ENCODE assay signal across 9 mouse cellular contexts in genomic region chr11:20794913-20795254, GRCm38 (mm10). TPM values are rescaled to one million over a fixed set of nuclear protein-coding genes. Genes with fewer than 3 reads are reported as not detected.
DNase-seq lines count a peak whose midpoint lies in the region; ATAC-seq and TF ChIP-seq lines count a peak whose summit lies in the region.
"Had no signal": no experiment of that assay in that cellular context is flagged by ENCODE, and none has a peak within 500 bp of the region (broad histone marks: within the 10 kb centered on the region; RNA-seq: fewer than 3 reads in every experiment).

No protein-coding gene starts in this region.

- H3K27ac ChIP-seq in forebrain, embryonic 11.5 days (ENCODE audit: low read depth, low read length) = no peak overlapping the region
- no peak overlapping the region for H3K27ac ChIP-seq in forebrain, embryonic 10.5 days
- H3K27ac ChIP-seq in lung, embryonic 14.5 days (ENCODE audit: low read depth) = no peak overlapping the region
- H3K27ac ChIP-seq in neural tube, embryonic 12.5 days = no peak overlapping the region

- 53% methylated on average over 11 of the region's 11 CpGs for WGBS in forebrain, embryonic 11.5 days
- WGBS in forebrain, embryonic 10.5 days = 60% methylated on average over 11 of the region's 11 CpGs
- 43% methylated on average over 11 of the region's 11 CpGs for WGBS in lung, embryonic 14.5 days
- 55% methylated on average over 11 of the region's 11 CpGs for WGBS in neural tube, embryonic 12.5 days

- no peak overlapping the region for H3K4me3 ChIP-seq in forebrain, embryonic 11.5 days (ENCODE audit: low read depth, low read length)
- H3K4me3 ChIP-seq in forebrain, embryonic 10.5 days = no peak overlapping the region
- no peak overlapping the region for H3K4me3 ChIP-seq in lung, embryonic 14.5 days (ENCODE audit: low read depth, low read length)
- H3K4me3 ChIP-seq in neural tube, embryonic 12.5 days = no peak overlapping the region
- H3K4me3 ChIP-seq: myocyte had no signal

- no peaks in the 10 kb centered on the region for H3K4me1 ChIP-seq in forebrain, embryonic 11.5 days (replicated peaks; ENCODE audit: control insufficient read depth, insufficient read depth, low read length)
- peaks cover 15% of the 10 kb centered on the region for H3K4me1 ChIP-seq in forebrain, embryonic 10.5 days
- no peaks in the 10 kb centered on the region for H3K4me1 ChIP-seq in lung, embryonic 14.5 days (ENCODE audit: insufficient read depth)
- 0 out of 2 replicates have a peak, but pooled peaks cover 3% of the 10 kb centered on the region for H3K4me1 ChIP-seq in neural tube, embryonic 12.5 days

- H3K4me2 ChIP-seq in forebrain, embryonic 11.5 days (ENCODE audit: low read depth, low read length, severe bottlenecking) = no peak overlapping the region
- peak overlapping the region; percentile 39 for H3K4me2 ChIP-seq in lung, embryonic 14.5 days
- no peak overlapping the region for H3K4me2 ChIP-seq in neural tube, embryonic 12.5 days (replicated peaks)

- H3K9ac ChIP-seq in forebrain, embryonic 11.5 days (ENCODE audit: low read length) = no peak overlapping the region
- no peak overlapping the region for H3K9ac ChIP-seq in lung, embryonic 14.5 days
- no peak overlapping the region for H3K9ac ChIP-seq in neural tube, embryonic 12.5 days

- H3K27me3 ChIP-seq in forebrain, embryonic 11.5 days (ENCODE audit: control insufficient read depth, insufficient read depth, low read length) = no peaks in the 10 kb centered on the region
- H3K27me3 ChIP-seq in forebrain, embryonic 10.5 days (ENCODE audit: poor library complexity, severe bottlenecking) = no peaks in the 10 kb centered on the region
- no peaks in the 10 kb centered on the region for H3K27me3 ChIP-seq in lung, embryonic 14.5 days (ENCODE audit: insufficient read depth, low read length)
- no peaks in the 10 kb centered on the region for H3K27me3 ChIP-seq in neural tube, embryonic 12.5 days (replicated peaks)

- TF ChIP-seq CTCF in lung, embryonic 14.5 days (IDR thresholded peaks at IDR 0.05; ENCODE audit: low read depth) = no peak

- ATAC-seq in forebrain, embryonic 11.5 days (replicated peaks; ENCODE audit: low FRiP score) = peak; percentile 44; the same call in 1 of the 2 replicates
- ATAC-seq in lung, embryonic 14.5 days (ENCODE audit: insufficient read depth) = peak; percentile 13
- ATAC-seq in granulocyte monocyte progenitor cell, adult 5-6 weeks (replicated peaks; ENCODE audit: poor library complexity, severe bottlenecking) = 0 out of 2 replicates have a peak, but pooled peaks have one; percentile 2
- peak; percentile 71 for ATAC-seq in neural tube, embryonic 12.5 days (ENCODE audit: low FRiP score, low read depth)

- H3K36me3 ChIP-seq in forebrain, embryonic 11.5 days (ENCODE audit: control insufficient read depth, insufficient read depth, low read length) = no peaks in the 10 kb centered on the region
- no peaks in the 10 kb centered on the region for H3K36me3 ChIP-seq in forebrain, embryonic 10.5 days (replicated peaks)
- H3K36me3 ChIP-seq in lung, embryonic 14.5 days (ENCODE audit: insufficient read depth) = no peaks in the 10 kb centered on the region
- H3K36me3 ChIP-seq in neural tube, embryonic 12.5 days = no peaks in the 10 kb centered on the region

- DNase-seq in forebrain, embryonic 11.5 days (ENCODE audit: low spot score) = no peak
- no peak for DNase-seq in forebrain, embryonic 10.5 days (ENCODE audit: extremely low spot score, low spot score)
- no peak for DNase-seq in lung, embryonic 14.5 days
- DNase-seq in lung, postnatal 25 days (ENCODE audit: low spot score) = no peak
- no peak for DNase-seq in heart, adult 18-20 months
- DNase-seq in embryo, embryonic 10.5 days (ENCODE audit: low spot score) = no peak

- no peaks in the 10 kb centered on the region; the same call in 1 of the 2 replicates for H3K9me3 ChIP-seq in forebrain, embryonic 11.5 days (ENCODE audit: control insufficient read depth, low read length)
- peaks cover 7% of the 10 kb centered on the region; the same call in 1 of the 2 replicates for H3K9me3 ChIP-seq in forebrain, embryonic 10.5 days
- H3K9me3 ChIP-seq in lung, embryonic 14.5 days (ENCODE audit: low read depth, low read length) = no peaks in the 10 kb centered on the region
- H3K9me3 ChIP-seq in neural tube, embryonic 12.5 days = no peaks in the 10 kb centered on the region

RNA-seq across cellular contexts. Expression of gene Lgalsl, which starts 36.0 kb away (rescaled TPM):
- polyA plus RNA-seq in forebrain, embryonic 11.5 days (2014; fragmentation: Nextera tagmentation; extraction: Ambion mirVana) = 28.6 and 28.8 TPM in 2 replicates
- polyA plus RNA-seq in forebrain, embryonic 10.5 days (2016; fragmentation: Nextera tagmentation; extraction: Ambion mirVana) = 26.5 and 27.2 TPM in 2 replicates
- 46.5 and 50.4 TPM in 2 replicates for polyA plus RNA-seq in lung, embryonic 14.5 days (2014; fragmentation: Nextera tagmentation; extraction: Ambion mirVana)
- 4.4 and 8.2 TPM in 2 replicates for total RNA-seq in granulocyte monocyte progenitor cell, adult 5-6 weeks (2014; fragmentation: Nextera tagmentation)
- 5.9 and 7.2 TPM in 2 replicates for total RNA-seq in granulocyte monocyte progenitor cell, adult 5-6 weeks (2017)
- 34.1 and 35.0 TPM in 2 replicates for polyA plus RNA-seq in neural tube, embryonic 12.5 days (2016; fragmentation: Nextera tagmentation; extraction: Ambion mirVana)
- 10 to 100 TPM; 31.4 to 33.2 TPM for total RNA-seq in heart, adult 18-20 months (2021)

RNA-seq across cellular contexts. Expression of gene Aftph, which starts 53.5 kb away (rescaled TPM):
- polyA plus RNA-seq in forebrain, embryonic 11.5 days (2014; fragmentation: Nextera tagmentation; extraction: Ambion mirVana) = 28.3 and 33.2 TPM in 2 replicates
- polyA plus RNA-seq in forebrain, embryonic 10.5 days (2016; fragmentation: Nextera tagmentation; extraction: Ambion mirVana) = 20.5 and 21.9 TPM in 2 replicates
- 20.4 and 20.8 TPM in 2 replicates for polyA plus RNA-seq in lung, embryonic 14.5 days (2014; fragmentation: Nextera tagmentation; extraction: Ambion mirVana)
- 47.8 and 58.4 TPM in 2 replicates for total RNA-seq in granulocyte monocyte progenitor cell, adult 5-6 weeks (2014; fragmentation: Nextera tagmentation)
- 44.6 and 50.5 TPM in 2 replicates for total RNA-seq in granulocyte monocyte progenitor cell, adult 5-6 weeks (2017)
- polyA plus RNA-seq in neural tube, embryonic 12.5 days (2016; fragmentation: Nextera tagmentation; extraction: Ambion mirVana) = 34.0 and 35.0 TPM in 2 replicates
- total RNA-seq in heart, adult 18-20 months (2021) = 10 to 100 TPM; 20.7 to 23.6 TPM

Comparison
In these comparisons a context has a peak if more than half of its experiments do, and no peak if none do; other contexts are left out.
1. ATAC-seq: peak in every context shown above with its lines; median percentile 71 in neural tube, embryonic 12.5 days; 44 in forebrain, embryonic 11.5 days; 13 in lung, embryonic 14.5 days; 2 in granulocyte monocyte progenitor cell, adult 5-6 weeks.